Mouse (Mus musculus): ENCODE data around the gene Rcan1.
"Not testable (repeated sequence)": the region's sequence is repeated elsewhere in the genome, so short reads cannot be mapped to it uniquely, and the experiment has no call there.

Rcan1 gene

GRCm38 (mm10) chr16:92470706-92471105 is at the start of gene Rcan1:
Rcan1 (minus strand) TSS chr16:92470867.
- no peak for DNase-seq (ENCODE audit: low read depth, low spot score)

DNA sequence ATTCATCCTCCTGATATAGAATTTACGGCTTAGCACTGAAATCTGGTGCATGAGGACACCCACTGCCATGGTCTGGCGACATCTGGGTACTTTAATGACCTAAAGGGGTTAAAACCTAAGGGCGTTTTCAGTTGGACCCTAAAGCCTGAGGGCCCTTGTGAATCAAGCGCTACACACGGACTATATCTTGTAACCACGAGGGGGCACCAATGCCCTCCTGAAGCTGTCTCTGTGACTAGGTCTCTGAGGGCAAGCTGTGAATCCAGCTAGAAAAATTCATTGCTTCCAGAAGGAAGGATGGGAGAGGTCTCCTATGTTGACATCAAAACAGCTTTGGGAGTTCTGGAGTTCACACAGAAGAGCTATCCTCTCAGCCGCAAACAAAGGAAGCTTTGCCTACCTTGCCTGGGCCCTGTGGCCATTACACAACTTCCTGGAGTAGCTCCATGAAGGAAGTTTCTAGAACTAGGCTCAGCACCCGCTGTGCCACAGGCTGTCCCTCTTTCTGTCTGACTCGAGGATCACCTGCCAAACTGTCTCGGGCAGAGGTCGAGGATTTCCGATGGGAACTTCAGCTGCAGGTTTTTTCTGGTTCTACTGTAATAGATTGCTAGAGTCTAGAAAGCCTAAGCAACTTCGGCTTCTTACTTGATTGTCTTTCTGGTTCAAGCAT is 49.3 kb upstream of the Rcan1 start:
- no peak for DNase-seq (ENCODE audit: low read depth, low spot score)

DNA sequence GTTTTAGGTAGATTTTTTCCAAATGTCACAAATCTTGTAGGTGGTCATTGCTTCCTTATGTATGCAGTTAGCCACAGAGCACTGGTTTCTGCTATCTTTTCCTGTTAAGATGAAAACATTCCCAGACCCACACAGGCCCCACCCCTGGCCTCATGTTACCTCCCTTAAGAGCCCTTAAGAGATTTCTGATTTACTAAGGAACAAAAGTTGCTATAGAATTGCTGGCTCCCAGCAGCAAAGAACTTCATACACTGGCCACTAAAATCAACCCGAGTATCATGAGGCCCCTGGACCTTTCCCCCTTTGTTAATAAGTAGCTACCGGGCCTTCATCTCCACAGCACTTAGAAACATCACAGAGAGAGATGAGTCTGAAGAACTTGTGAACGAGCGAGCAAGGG is 48.1 kb upstream of the Rcan1 start:
- DNase-seq (ENCODE audit: low read depth, low spot score): no peak

GRCm38 (mm10) chr16:92516139-92516538 is 45.5 kb upstream of the Rcan1 start:
- no peak for DNase-seq (ENCODE audit: low read depth, low spot score)

DNA sequence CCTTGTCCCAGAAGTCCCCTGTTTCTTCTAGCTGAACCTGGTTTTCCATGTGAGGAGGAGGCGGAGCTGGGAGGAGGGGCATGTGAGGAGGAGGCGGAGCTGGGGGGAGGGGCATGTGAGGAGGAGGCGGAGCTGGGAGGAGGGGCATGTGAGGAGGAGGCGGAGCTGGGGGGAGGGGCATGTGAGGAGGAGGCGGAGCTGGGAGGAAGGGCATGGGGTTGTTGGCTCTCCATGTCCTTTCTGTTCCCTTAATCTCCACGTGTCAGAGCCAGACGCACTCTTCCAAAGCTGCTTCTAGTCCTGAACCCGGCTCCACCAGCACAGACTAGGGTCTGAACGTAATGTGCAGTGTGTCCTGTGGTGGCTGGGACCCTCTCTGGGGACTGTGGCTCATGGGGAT is 44.2 kb upstream of the Rcan1 start:
- not testable (repeated sequence) for DNase-seq (ENCODE audit: low read depth, low spot score)

- DNase-seq (ENCODE audit: low read depth, low spot score): no peak
These were observed 41.2 kb upstream of the Rcan1 start for GRCm38 (mm10) chr16:92511773-92512391.

GRCm38 (mm10) chr16:92510835-92511772 is 40.4 kb upstream of the Rcan1 start:
- no peak for DNase-seq (ENCODE audit: low read depth, low spot score)

GRCm38 (mm10) chr16:92507573-92507972 is 36.9 kb upstream of the Rcan1 start:
- no peak for DNase-seq (ENCODE audit: low read depth, low spot score)

DNA sequence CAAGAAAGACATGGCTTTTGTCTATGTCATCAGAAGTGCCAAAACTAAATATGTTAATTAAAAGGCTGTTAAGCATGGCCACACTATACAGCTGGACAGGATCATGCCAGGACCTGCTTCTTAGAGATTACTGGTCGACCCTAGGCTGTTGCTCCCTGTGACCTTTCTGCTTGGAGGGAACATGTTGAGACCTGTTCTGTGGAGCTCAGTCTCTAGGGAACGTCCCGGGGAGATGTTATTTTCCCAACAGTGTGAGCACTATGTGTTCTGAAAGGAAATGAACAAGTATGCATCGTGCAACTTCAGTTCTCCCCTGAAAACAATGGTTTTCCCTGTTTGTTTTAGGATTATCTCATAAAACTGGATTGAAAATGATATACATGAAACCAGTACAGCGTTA is 32.4 kb upstream of the Rcan1 start:
- no peak for DNase-seq (ENCODE audit: low read depth, low spot score)

DNA sequence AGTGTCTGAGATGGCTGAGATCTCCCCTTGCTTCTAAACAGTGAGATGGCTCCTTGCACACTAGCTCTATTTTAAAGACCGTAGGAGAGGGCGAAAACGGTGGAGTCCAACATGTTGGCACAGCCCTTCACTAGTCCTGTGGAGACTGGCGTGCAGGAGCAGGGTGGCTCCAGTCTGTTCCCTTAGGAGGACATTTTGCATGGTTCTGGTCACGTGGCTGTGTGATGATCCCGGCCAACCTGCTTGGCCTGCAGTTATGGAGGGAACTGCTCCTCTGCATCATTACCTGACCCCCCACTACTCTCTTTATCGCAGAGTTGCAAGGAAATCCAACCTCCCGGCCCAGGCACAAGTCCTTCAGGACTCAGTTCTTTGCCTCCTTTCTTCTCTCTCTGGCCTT is 29.9 kb upstream of the Rcan1 start:
- no peak for DNase-seq (ENCODE audit: low read depth, low spot score)

DNA sequence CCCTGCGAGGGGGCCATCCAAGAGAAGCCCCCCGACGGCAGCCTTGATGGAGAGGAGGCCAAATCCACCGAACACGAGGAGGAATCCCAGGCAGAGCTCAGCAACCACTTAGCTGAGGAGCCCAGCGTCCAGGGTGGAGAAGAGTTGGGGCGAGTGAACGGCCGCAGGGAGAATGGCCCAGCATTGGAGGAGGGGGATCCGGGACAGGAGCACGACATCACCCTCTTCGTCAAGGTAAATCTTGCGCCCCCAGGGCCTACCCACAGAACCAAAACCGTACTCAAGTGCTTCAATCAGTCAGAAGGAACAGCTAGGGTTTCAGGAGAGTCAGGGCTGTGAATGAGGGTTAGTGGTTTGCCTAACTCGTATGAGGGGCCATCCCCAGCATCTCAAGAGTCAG is 28.7 kb upstream of the Rcan1 start:
- no peak for DNase-seq (ENCODE audit: low read depth, low spot score)

DNA sequence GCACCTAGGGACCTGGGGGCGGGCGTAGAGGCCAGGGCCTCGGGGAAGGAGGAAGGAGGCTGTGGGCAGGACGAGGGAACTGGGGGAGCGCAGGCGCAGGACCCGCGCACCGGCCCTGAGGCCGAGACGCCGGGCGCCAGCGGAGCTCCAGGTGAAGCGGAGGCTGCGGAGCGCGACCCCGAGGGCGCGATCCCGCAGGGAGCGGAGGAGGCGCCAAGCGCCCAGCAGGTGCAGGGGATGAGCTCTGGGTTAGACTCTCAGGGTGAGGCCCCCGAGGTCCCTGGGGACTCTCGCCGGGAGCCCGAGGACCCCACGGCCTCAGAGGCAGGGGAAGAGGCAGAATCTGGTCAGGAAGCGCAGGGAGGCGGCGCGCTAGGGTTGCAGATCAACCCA is 27.9 kb upstream of the Rcan1 start:
- DNase-seq (ENCODE audit: low read depth, low spot score): no peak

DNA sequence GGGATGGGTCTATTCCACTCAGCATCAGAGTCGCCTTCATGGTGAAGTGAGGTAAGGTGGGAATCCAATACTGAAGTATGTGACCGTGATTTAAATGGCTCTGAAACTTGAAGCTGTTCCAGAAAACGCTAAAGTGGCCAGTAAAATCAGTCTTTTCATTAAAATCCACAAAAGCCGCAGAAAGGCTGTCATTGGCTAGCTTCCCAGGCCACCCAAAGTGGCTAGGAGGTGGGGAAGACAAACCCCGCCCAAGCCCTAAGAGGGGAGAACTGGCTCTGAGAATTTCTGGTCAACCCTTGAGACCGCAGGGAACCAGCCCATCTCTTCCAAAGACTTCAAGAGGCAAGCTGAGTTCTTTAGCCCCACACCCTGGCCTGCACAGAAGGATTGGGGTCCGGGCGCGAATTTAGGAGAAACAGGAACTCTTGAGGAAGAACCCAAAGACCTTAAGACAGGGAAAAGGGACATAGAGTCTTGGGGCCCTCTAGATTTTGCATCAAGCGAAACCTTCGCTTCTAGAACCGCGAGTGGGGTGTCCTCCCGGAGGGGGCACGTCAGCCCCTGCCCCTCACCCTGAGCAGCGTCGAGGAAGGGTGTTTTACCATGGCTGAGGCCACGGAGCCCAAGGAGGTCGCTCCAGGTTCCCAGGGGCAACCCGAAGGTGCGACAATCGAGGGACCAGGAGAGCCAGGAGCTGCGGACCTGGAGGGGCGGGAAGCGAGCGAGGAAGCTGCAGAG is 27.4 kb upstream of the Rcan1 start:
- DNase-seq (ENCODE audit: low read depth, low spot score): no peak

- DNase-seq (ENCODE audit: low read depth, low spot score): no peak
These were observed 18.7 kb upstream of the Rcan1 start for GRCm38 (mm10) chr16:92489356-92489755.

DNA sequence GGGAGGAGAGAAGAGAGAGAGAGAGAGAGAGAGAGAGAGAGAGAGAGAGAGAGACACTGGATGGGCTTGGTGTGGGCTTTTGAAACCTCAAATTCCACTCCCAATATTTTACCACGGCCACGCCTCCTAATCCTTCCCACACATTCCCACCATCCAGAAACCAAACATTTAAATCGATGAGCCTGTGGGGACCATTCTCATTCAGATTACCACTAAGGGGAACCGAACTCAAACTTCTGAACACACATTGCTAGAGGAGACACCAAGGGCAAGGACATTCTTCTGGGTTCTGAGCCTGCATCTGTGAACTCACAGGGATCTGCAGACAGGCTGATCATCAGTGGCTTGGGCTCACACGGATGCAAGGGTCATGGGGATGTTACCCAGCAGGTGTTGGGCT is 17.8 kb upstream of the Rcan1 start:
- no peak for DNase-seq (ENCODE audit: low read depth, low spot score)

- no peak for DNase-seq (ENCODE audit: low read depth, low spot score)
These were observed 16.8 kb upstream of the Rcan1 start for GRCm38 (mm10) chr16:92487489-92487888.

- DNase-seq (ENCODE audit: low read depth, low spot score): no peak
These were observed 16.4 kb upstream of the Rcan1 start for GRCm38 (mm10) chr16:92487086-92487485.

- DNase-seq (ENCODE audit: low read depth, low spot score): no peak
These were observed 14.8 kb upstream of the Rcan1 start, which contains the start of gene Clic6 for GRCm38 (mm10) chr16:92485436-92485835. Clic6 (plus strand) TSS chr16:92485736.

GRCm38 (mm10) chr16:92478561-92479150 is 8.0 kb upstream of the Rcan1 start:
- no peak for DNase-seq (ENCODE audit: low read depth, low spot score)

DNA sequence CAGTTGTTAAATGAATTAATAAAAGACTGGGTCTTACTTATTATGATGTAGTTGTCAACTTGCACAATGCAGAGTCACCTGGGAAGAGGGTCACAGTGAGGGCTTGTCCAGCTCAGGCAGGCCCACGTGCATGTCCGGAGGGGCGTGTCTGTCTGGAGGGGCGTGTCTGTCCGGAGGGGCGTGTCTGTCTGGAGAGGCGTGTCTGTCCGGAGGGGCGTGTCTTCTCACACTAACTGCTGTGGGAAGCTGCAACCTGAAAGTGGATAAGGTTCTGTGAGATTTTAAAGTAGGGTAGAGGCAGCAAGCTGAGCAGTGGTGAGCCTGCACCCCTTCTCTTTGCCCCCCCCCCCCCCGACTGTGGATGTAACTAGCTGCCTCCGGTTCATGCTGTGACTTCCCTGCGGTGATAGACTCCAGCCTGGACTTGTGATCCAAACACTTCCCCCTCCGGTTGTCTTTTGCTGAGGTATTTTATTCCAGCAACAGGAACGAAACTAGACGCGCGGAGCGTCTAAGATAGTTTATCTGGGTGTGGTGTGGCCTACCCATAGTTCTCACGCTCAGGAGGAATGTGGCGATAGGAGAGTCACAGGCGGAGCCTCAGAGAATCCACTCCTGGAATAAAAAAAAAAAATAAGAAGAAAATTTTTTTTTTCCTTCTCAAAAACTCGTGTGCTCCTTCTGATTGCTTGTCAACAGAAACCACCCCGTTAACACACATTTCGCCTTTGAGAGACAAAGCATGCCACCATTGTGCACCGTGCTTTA is 4.6 kb upstream of the Rcan1 start:
- no peak for DNase-seq (ENCODE audit: low read depth, low spot score)

GRCm38 (mm10) chr16:92472898-92473297 is 2.2 kb upstream of the Rcan1 start:
- no peak for DNase-seq (ENCODE audit: low read depth, low spot score)
